8 mouse cellular contexts compared by ENCODE assay signal in the genomic region with DNA sequence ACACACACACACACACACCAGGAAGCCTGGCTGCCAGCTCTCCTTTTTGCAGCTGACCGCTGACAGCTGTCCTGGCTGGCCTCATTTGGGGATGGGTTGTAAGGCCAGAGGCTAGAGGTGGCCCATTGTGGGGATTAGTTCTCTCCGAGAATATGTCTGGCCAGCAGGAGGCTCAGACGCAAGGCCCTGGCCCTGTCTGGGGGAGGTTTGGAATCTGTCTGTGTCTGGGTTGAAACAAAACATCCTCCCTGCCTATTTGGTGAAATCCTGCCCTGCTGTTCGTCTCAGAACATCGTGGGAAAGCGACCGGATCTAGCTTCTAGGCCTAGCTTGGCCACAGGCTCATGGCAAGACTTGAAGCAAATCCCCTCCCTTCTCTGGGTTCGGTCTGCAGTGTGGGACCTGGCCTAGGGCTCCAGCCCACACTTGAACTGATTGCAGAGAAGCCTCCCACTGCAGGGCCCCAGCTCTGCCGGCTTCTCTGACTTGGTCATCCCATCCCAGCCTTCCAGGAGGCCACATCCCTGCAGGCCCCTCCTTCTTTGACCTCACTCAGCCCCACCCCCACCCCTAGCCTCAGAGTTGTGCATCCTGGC. TPM values are rescaled to one million over a fixed set of nuclear protein-coding genes. Genes with fewer than 3 reads are reported as not detected.
DNase-seq lines count a peak whose midpoint lies in the region; ATAC-seq and TF ChIP-seq lines count a peak whose summit lies in the region.

No protein-coding gene starts in this region.

- no peaks in the 10 kb centered on the region for H3K27me3 ChIP-seq in hindbrain, embryonic 10.5 days (ENCODE audit: insufficient read depth, poor library complexity, severe bottlenecking)
- no peaks in the 10 kb centered on the region for H3K27me3 ChIP-seq in hindbrain, embryonic 13.5 days
- H3K27me3 ChIP-seq in forebrain, postnatal 0 days (ENCODE audit: insufficient read depth, low read length), result no peaks in the 10 kb centered on the region
- H3K27me3 ChIP-seq in intestine, embryonic 14.5 days (replicated peaks; ENCODE audit: control insufficient read depth, insufficient read depth, low read length), result no peaks in the 10 kb centered on the region
- H3K27me3 ChIP-seq in lung, embryonic 16.5 days (ENCODE audit: control insufficient read depth, insufficient read depth, low read depth, low read length), result no peaks in the 10 kb centered on the region

- no peak for ATAC-seq in hindbrain, embryonic 13.5 days (ENCODE audit: low FRiP score)
- ATAC-seq in forebrain, postnatal 0 days, result peak; percentile 47; the same call in 1 of the 2 replicates
- peak; percentile 26; the same call in 1 of the 2 replicates for ATAC-seq in intestine, embryonic 14.5 days (replicated peaks; ENCODE audit: low FRiP score, low TSS enrichment, low read depth)
- peak; percentile 81 for ATAC-seq in lung, embryonic 16.5 days (ENCODE audit: low read depth)

- H3K27ac ChIP-seq in hindbrain, embryonic 10.5 days, result peak overlapping the region; percentile 85
- no peak overlapping the region for H3K27ac ChIP-seq in hindbrain, embryonic 13.5 days
- H3K27ac ChIP-seq in forebrain, postnatal 0 days (ENCODE audit: low read depth, low read length), result no peak overlapping the region
- peak overlapping the region; percentile 84 for H3K27ac ChIP-seq in intestine, embryonic 14.5 days (ENCODE audit: low read depth)
- peak overlapping the region; percentile 81 for H3K27ac ChIP-seq in lung, embryonic 16.5 days (ENCODE audit: low read length)

- 18% methylated on average over 9 of the region's 9 CpGs for WGBS in hindbrain, embryonic 10.5 days
- WGBS in hindbrain, embryonic 13.5 days, result 23% methylated on average over 9 of the region's 9 CpGs
- WGBS in forebrain, postnatal 0 days, result 13% methylated on average over 9 of the region's 9 CpGs
- 22% methylated on average over 9 of the region's 9 CpGs for WGBS in intestine, embryonic 14.5 days
- WGBS in lung, embryonic 16.5 days, result 30% methylated on average over 9 of the region's 9 CpGs

- H3K4me1 ChIP-seq in hindbrain, embryonic 10.5 days (replicated peaks), result peaks cover 47% of the 10 kb centered on the region
- H3K4me1 ChIP-seq in hindbrain, embryonic 13.5 days (replicated peaks), result peaks cover 7% of the 10 kb centered on the region
- H3K4me1 ChIP-seq in forebrain, postnatal 0 days (ENCODE audit: insufficient read depth), result no peaks in the 10 kb centered on the region
- H3K4me1 ChIP-seq in intestine, embryonic 14.5 days (replicated peaks; ENCODE audit: control insufficient read depth, insufficient read depth, low read length), result peaks cover 29% of the 10 kb centered on the region
- peaks cover 20% of the 10 kb centered on the region for H3K4me1 ChIP-seq in lung, embryonic 16.5 days (replicated peaks; ENCODE audit: control insufficient read depth, insufficient read depth, low read length)

- no peak overlapping the region for H3K4me2 ChIP-seq in hindbrain, embryonic 13.5 days
- no peak overlapping the region for H3K4me2 ChIP-seq in forebrain, postnatal 0 days (ENCODE audit: low read depth)
- no peak overlapping the region for H3K4me2 ChIP-seq in intestine, embryonic 14.5 days (ENCODE audit: low read length)
- no peak overlapping the region for H3K4me2 ChIP-seq in lung, embryonic 16.5 days (ENCODE audit: low read depth, low read length)

- no peak overlapping the region for H3K9ac ChIP-seq in hindbrain, embryonic 13.5 days
- H3K9ac ChIP-seq in forebrain, postnatal 0 days, result no peak overlapping the region
- no peak overlapping the region for H3K9ac ChIP-seq in intestine, embryonic 14.5 days (ENCODE audit: low read length)
- H3K9ac ChIP-seq in lung, embryonic 16.5 days (ENCODE audit: low read length), result peak overlapping the region; percentile 39; the same call in 1 of the 2 replicates

- DNase-seq in hindbrain, embryonic 10.5 days (ENCODE audit: low spot score), result peak; percentile 59
- no peak for DNase-seq in forebrain, postnatal 0 days
- DNase-seq in intestine, embryonic 14.5 days (ENCODE audit: low spot score), result peak; percentile 69
- no peak for DNase-seq in cerebellum, adult 9-10 months
- no peak for DNase-seq in right cerebral cortex, postnatal 4 days
- DNase-seq in c-Kit-positive CD71-positive TER-119-positive erythroid progenitor cells, embryonic 14.5 days (ENCODE audit: low spot score), result no peak

- no peak for TF ChIP-seq CTCF in forebrain, postnatal 0 days (IDR thresholded peaks at IDR 0.05; ENCODE audit: low read depth)

- no peaks in the 10 kb centered on the region for H3K36me3 ChIP-seq in hindbrain, embryonic 10.5 days
- no peaks in the 10 kb centered on the region for H3K36me3 ChIP-seq in hindbrain, embryonic 13.5 days
- no peaks in the 10 kb centered on the region for H3K36me3 ChIP-seq in forebrain, postnatal 0 days (ENCODE audit: insufficient read depth)
- no peaks in the 10 kb centered on the region for H3K36me3 ChIP-seq in intestine, embryonic 14.5 days (ENCODE audit: control insufficient read depth, insufficient read depth, low read length)
- no peaks in the 10 kb centered on the region for H3K36me3 ChIP-seq in lung, embryonic 16.5 days (ENCODE audit: control insufficient read depth, insufficient read depth, low read length)

- H3K4me3 ChIP-seq in hindbrain, embryonic 10.5 days, result no peak overlapping the region
- H3K4me3 ChIP-seq in hindbrain, embryonic 13.5 days, result no peak overlapping the region
- H3K4me3 ChIP-seq in forebrain, postnatal 0 days (ENCODE audit: low read depth, low read length), result no peak overlapping the region
- no peak overlapping the region for H3K4me3 ChIP-seq in intestine, embryonic 14.5 days (ENCODE audit: low read depth, low read length)
- no peak overlapping the region for H3K4me3 ChIP-seq in lung, embryonic 16.5 days (ENCODE audit: low read length)

- H3K9me3 ChIP-seq in hindbrain, embryonic 10.5 days, result no peaks in the 10 kb centered on the region
- no peaks in the 10 kb centered on the region for H3K9me3 ChIP-seq in hindbrain, embryonic 13.5 days
- H3K9me3 ChIP-seq in forebrain, postnatal 0 days (ENCODE audit: low read length), result no peaks in the 10 kb centered on the region
- H3K9me3 ChIP-seq in intestine, embryonic 14.5 days (ENCODE audit: control insufficient read depth, low read length), result no peaks in the 10 kb centered on the region
- no peaks in the 10 kb centered on the region for H3K9me3 ChIP-seq in lung, embryonic 16.5 days (ENCODE audit: control insufficient read depth, low read length)

RNA-seq across cellular contexts. Expression of gene Loxl1, which starts 17.1 kb away (rescaled TPM):
- 9.9 and 14.5 TPM in 2 replicates for polyA plus RNA-seq in hindbrain, embryonic 10.5 days (2016; fragmentation: Nextera tagmentation; extraction: Ambion mirVana)
- polyA plus RNA-seq in hindbrain, embryonic 13.5 days (2015; fragmentation: Nextera tagmentation; extraction: Ambion mirVana), result 8.0 and 8.1 TPM in 2 replicates
- total RNA-seq in forebrain, postnatal 0 days (2014; rRNA removed), result 6.0 and 9.4 TPM in 2 replicates
- 8.0 and 9.6 TPM in 2 replicates for polyA plus RNA-seq in forebrain, postnatal 0 days (2015; fragmentation: Nextera tagmentation; extraction: Ambion mirVana)
- polyA plus RNA-seq in intestine, embryonic 14.5 days (2014; fragmentation: Nextera tagmentation; extraction: Ambion mirVana), result 27.2 and 31.8 TPM in 2 replicates
- polyA plus RNA-seq in lung, embryonic 16.5 days (2015; fragmentation: Nextera tagmentation; extraction: Ambion mirVana), result 38.6 and 42.4 TPM in 2 replicates

RNA-seq across cellular contexts. Expression of gene Stoml1, which starts 42.9 kb away (rescaled TPM):
- polyA plus RNA-seq in hindbrain, embryonic 10.5 days (2016; fragmentation: Nextera tagmentation; extraction: Ambion mirVana), result 27.7 and 39.8 TPM in 2 replicates
- polyA plus RNA-seq in hindbrain, embryonic 13.5 days (2015; fragmentation: Nextera tagmentation; extraction: Ambion mirVana), result 105 and 116 TPM in 2 replicates
- 148 and 149 TPM in 2 replicates for total RNA-seq in forebrain, postnatal 0 days (2014; rRNA removed)
- 142 and 144 TPM in 2 replicates for polyA plus RNA-seq in forebrain, postnatal 0 days (2015; fragmentation: Nextera tagmentation; extraction: Ambion mirVana)
- 21.3 and 22.9 TPM in 2 replicates for polyA plus RNA-seq in intestine, embryonic 14.5 days (2014; fragmentation: Nextera tagmentation; extraction: Ambion mirVana)
- polyA plus RNA-seq in lung, embryonic 16.5 days (2015; fragmentation: Nextera tagmentation; extraction: Ambion mirVana), result 28.7 and 28.8 TPM in 2 replicates

RNA-seq across cellular contexts. Expression of gene Pml, which starts 46.3 kb away (rescaled TPM):
- 9.5 and 13.5 TPM in 2 replicates for polyA plus RNA-seq in hindbrain, embryonic 10.5 days (2016; fragmentation: Nextera tagmentation; extraction: Ambion mirVana)
- 4.0 and 4.7 TPM in 2 replicates for polyA plus RNA-seq in hindbrain, embryonic 13.5 days (2015; fragmentation: Nextera tagmentation; extraction: Ambion mirVana)
- 3.4 and 4.8 TPM in 2 replicates for total RNA-seq in forebrain, postnatal 0 days (2014; rRNA removed)
- polyA plus RNA-seq in forebrain, postnatal 0 days (2015; fragmentation: Nextera tagmentation; extraction: Ambion mirVana), result 2.6 and 3.7 TPM in 2 replicates
- 16.9 and 17.7 TPM in 2 replicates for polyA plus RNA-seq in intestine, embryonic 14.5 days (2014; fragmentation: Nextera tagmentation; extraction: Ambion mirVana)
- 20.4 and 21.6 TPM in 2 replicates for polyA plus RNA-seq in lung, embryonic 16.5 days (2015; fragmentation: Nextera tagmentation; extraction: Ambion mirVana)

Comparison
In these comparisons a context has a peak if more than half of its experiments do, and no peak if none do; other contexts are left out.
1. H3K27ac ChIP-seq: peak in hindbrain, embryonic 10.5 days (single experiment), intestine, embryonic 14.5 days (single experiment) and lung, embryonic 16.5 days (single experiment); none in hindbrain, embryonic 13.5 days (single experiment) and forebrain, postnatal 0 days (single experiment).
2. DNase-seq: peak in hindbrain, embryonic 10.5 days (single experiment) and intestine, embryonic 14.5 days (single experiment); none in forebrain, postnatal 0 days (single experiment), cerebellum, adult 9-10 months (single experiment), right cerebral cortex, postnatal 4 days (single experiment) and c-Kit-positive CD71-positive TER-119-positive erythroid progenitor cells, embryonic 14.5 days (single experiment).